In genomic region chr19:10521926-10522325, GRCm38 (mm10) we compare ENCODE assay signal across 29 mouse cellular contexts. TPM values are rescaled to one million over a fixed set of nuclear protein-coding genes. Genes with fewer than 3 reads are reported as not detected.
"Had no signal": no experiment of that assay in that cellular context is flagged by ENCODE, and none has a peak within 500 bp of the region (broad histone marks: within the 10 kb centered on the region; RNA-seq: fewer than 3 reads in every experiment).

No protein-coding gene starts in this region.

- DNase-seq: gastrocnemius, adult 2 months; gastrocnemius, postnatal 10 days; gastrocnemius, postnatal 25 days; heart, adult 18-20 months; heart, postnatal 10 days; heart, postnatal 4 days; kidney, adult 11 months; kidney, adult 2 months; kidney, adult 9 months; kidney, postnatal 14 days; kidney, postnatal 36 days; layer of hippocampus, adult 9-11 months; layer of hippocampus, postnatal 36 days; left cerebral cortex, postnatal 4 days; liver, embryonic 13.5 days had no signal

- H3K4me2 ChIP-seq: heart, embryonic 12.5 days; hindbrain, embryonic 12.5 days; hindbrain, embryonic 14.5 days; intestine, embryonic 15.5 days; kidney, embryonic 15.5 days; limb, embryonic 13.5 days; limb, embryonic 15.5 days had no signal

- H3K9me3 ChIP-seq: heart, embryonic 10.5 days; heart, embryonic 12.5 days; hindbrain, embryonic 10.5 days; hindbrain, embryonic 12.5 days; intestine, embryonic 15.5 days; kidney, embryonic 15.5 days; limb, embryonic 13.5 days; limb, embryonic 15.5 days; liver, embryonic 13.5 days had no signal

- H3K27me3 ChIP-seq: heart, embryonic 12.5 days; hindbrain, embryonic 12.5 days; intestine, embryonic 15.5 days; kidney, embryonic 15.5 days; limb, embryonic 13.5 days; limb, embryonic 15.5 days; liver, embryonic 13.5 days had no signal

- H3K4me3 ChIP-seq: gastrocnemius, adult 2 months; heart, embryonic 10.5 days; heart, embryonic 12.5 days; hindbrain, embryonic 10.5 days; hindbrain, embryonic 12.5 days; intestine, embryonic 15.5 days; kidney, embryonic 15.5 days; limb, embryonic 13.5 days; limb, embryonic 15.5 days; liver, embryonic 13.5 days had no signal

- H3K27ac ChIP-seq: gastrocnemius, adult 2 months; heart, embryonic 10.5 days; hindbrain, embryonic 10.5 days; hindbrain, embryonic 12.5 days; hindbrain, embryonic 14.5 days; intestine, embryonic 15.5 days; kidney, embryonic 15.5 days; kidney, postnatal 0 days; limb, embryonic 13.5 days; limb, embryonic 15.5 days had no signal

- H3K9ac ChIP-seq: heart, embryonic 12.5 days; hindbrain, embryonic 12.5 days; hindbrain, embryonic 14.5 days; intestine, embryonic 15.5 days; kidney, embryonic 15.5 days; limb, embryonic 13.5 days; limb, embryonic 15.5 days; liver, embryonic 13.5 days had no signal

- ATAC-seq: hindbrain, embryonic 16.5 days; inflammation-experienced regulatory T-cells, adult 6 months; intestine, embryonic 15.5 days had no signal

RNA-seq across cellular contexts. Expression of gene Ppp1r32, which starts 39.2 kb away (rescaled TPM):
- polyA plus RNA-seq: heart, embryonic 10.5 days; heart, embryonic 12.5 days; heart, embryonic 14.5 days; kidney, embryonic 15.5 days; kidney, postnatal 0 days; limb, embryonic 11.5 days; limb, embryonic 13.5 days; liver, embryonic 13.5 days had no signal
